Mouse (Mus musculus) neutrophil, adult 5-6 weeks (primary cell): ENCODE data around the gene Macf1. TPM values are rescaled to one million over a fixed set of nuclear protein-coding genes. Genes with fewer than 3 reads are reported as not detected.

Experiments used
- ATAC-seq: fragments of 151-379, 151-347 bp; 2 replicates; pipeline ENCODE4 v1.8.0; 2017; ENCODE audit warnings: mild to moderate bottlenecking, moderate TSS enrichment; ENCODE audit not compliant: insufficient number of reproducible peaks, poor library complexity, low FRiP score, severe bottlenecking; ENCODE audit errors: extremely low read depth
- total RNA-seq: library from RNA; stranded (forward); fragments of 200-1000 nt; gene quantifications from 2 replicates; pipeline ENCODE4 v1.2.3, GENCODE M21; 2017

The Macf1 gene
- total RNA-seq, 1 experiment from 2014 or later, result 821 TPM

GRCm38 (mm10) chr4:123611241-123611640 lies 72.9 kb downstream of the Macf1 start:
- no peak for ATAC-seq

GRCm38 (mm10) chr4:123607174-123607573 lies 77.0 kb downstream of the Macf1 start:
- no peak for ATAC-seq

GRCm38 (mm10) chr4:123605948-123606347 lies 78.2 kb downstream of the Macf1 start:
- no peak for ATAC-seq

GRCm38 (mm10) chr4:123605309-123605708 lies 78.9 kb downstream of the Macf1 start:
- no peak for ATAC-seq

- no peak for ATAC-seq
Observed at GRCm38 (mm10) chr4:123602700-123603261, 81.4 kb downstream of the Macf1 start.

GRCm38 (mm10) chr4:123601036-123601435 lies 83.1 kb downstream of the Macf1 start:
- no peak for ATAC-seq

- ATAC-seq, result no peak
Observed at GRCm38 (mm10) chr4:123598519-123599228, 85.5 kb downstream of the Macf1 start.

GRCm38 (mm10) chr4:123594381-123594806 lies 89.8 kb downstream of the Macf1 start:
- no peak for ATAC-seq

- no peak for ATAC-seq
Observed at GRCm38 (mm10) chr4:123593664-123594063, 90.5 kb downstream of the Macf1 start.

GRCm38 (mm10) chr4:123592046-123592445 lies 92.1 kb downstream of the Macf1 start:
- no peak for ATAC-seq

GRCm38 (mm10) chr4:123591026-123591635 lies 93.0 kb downstream of the Macf1 start:
- no peak for ATAC-seq

- ATAC-seq, result no peak
Observed at GRCm38 (mm10) chr4:123589496-123589895, 94.7 kb downstream of the Macf1 start.

- ATAC-seq, result no peak
Observed at GRCm38 (mm10) chr4:123588353-123589301, 95.5 kb downstream of the Macf1 start.

GRCm38 (mm10) chr4:123587616-123588015 lies 96.5 kb downstream of the Macf1 start:
- no peak for ATAC-seq

GRCm38 (mm10) chr4:123584720-123585093 lies 99.5 kb downstream of the Macf1 start:
- ATAC-seq, result no peak

- peak; percentile 85; the same call in 1 of the 2 replicates for ATAC-seq
Observed at GRCm38 (mm10) chr4:123584084-123584719, 100.0 kb downstream of the Macf1 start.

- peak; percentile 67 for ATAC-seq
Observed at GRCm38 (mm10) chr4:123577469-123578088, 106.6 kb downstream of the Macf1 start.
